Mouse (Mus musculus) embryonic stem cell, embryonic (primary cell): Measurements from ENCODE around the gene Hexim2.

Experiments used
- CTCF ChIA-PET, 4 experiments: fragments of 300-600 bp in 2 of 4; fragments of 350-600 bp in 2 of 4; sonication (Branson Sonifier 250); formaldehyde crosslinking; loops; one replicate each; lab custom pipeline; 2022; ENCODE audit warnings: inconsistent platforms in 2 of 4; lab: Charles Lee
- POLR2A ChIA-PET, 4 experiments: fragments of 300-600 bp in 2 of 4; fragments of 350-600 bp in 2 of 4; sonication (Branson Sonifier 250); formaldehyde crosslinking; loops; one replicate each; lab custom pipeline; 2022; ENCODE audit warnings: antibody characterized with exemption in 4 of 4, inconsistent platforms in 1 of 4; lab: Charles Lee

The Hexim2 gene

GRCm38 (mm10) chr11:103142441-103143182 is 10.4 kb downstream of the Hexim2 start:
- POLR2A ChIA-PET: interaction anchor here (0.5 to 33.6 kb wide), 20 partner anchors 8 to 565 kb away, joined by 3 to 2603 read pairs (median 8); partner anchors contain the start of genes Hexim1 (in 3 of the 4), Hexim2 (in 3 of the 4), Acbd4 (in 2 of the 4) and Plcd3 (in 2 of the 4)

GRCm38 (mm10) chr11:103144309-103145285 is 12.4 kb downstream of the Hexim2 start:
- ChIA-PET POLR2A (interaction anchor here in 3 of 4 experiments (0.9 to 33.6 kb wide), 8 partner anchors 9 to 36 kb away, joined by 3 to 2603 read pairs (median 70); partner anchors contain the start of genes Hexim1 (in 3 of the 3), Hexim2 (in 2 of the 3), Acbd4 (in 1 of the 3) and Plcd3 (in 1 of the 3)), CTCF (interaction anchor here in 3 of 4 experiments (0.6 to 5.2 kb wide), 5 partner anchors 12 to 42 kb away, joined by 3 to 30 read pairs (median 3); no protein-coding TSS in a partner anchor)

More at GRCm38 (mm10) chr11:103142441-103143182, 10.4 kb downstream of the Hexim2 start:
- CTCF ChIA-PET: interaction anchor here in 3 of 4 experiments (0.6 to 5.2 kb wide), 15 partner anchors 9 to 250 kb away, joined by 3 to 30 read pairs (median 4); partner anchors contain the start of genes Acbd4 (in 1 of the 3) and Plcd3 (in 1 of the 3)

- CTCF ChIA-PET: interaction anchor here in 2 of 4 experiments (1.0 to 2.5 kb wide), 2 partner anchors 44 kb away, joined by 3 to 9 read pairs; no protein-coding TSS in a partner anchor
Measured at GRCm38 (mm10) chr11:103146386-103146785, 14.2 kb downstream of the Hexim2 start.

GRCm38 (mm10) chr11:103147766-103148165 is 15.5 kb downstream of the Hexim2 start:
- CTCF ChIA-PET: interaction anchor here in 3 of 4 experiments (0.6 to 2.5 kb wide), 5 partner anchors 11 to 122 kb away, joined by 3 to 13 read pairs (median 7); no protein-coding TSS in a partner anchor
- POLR2A ChIA-PET: interaction anchor here in 3 of 4 experiments (0.6 to 33.6 kb wide), 13 partner anchors 9 to 1162 kb away, joined by 3 to 2603 read pairs (median 5); partner anchors contain the start of genes Acbd4 (in 2 of the 3), Hexim1 (in 2 of the 3), Hexim2 (in 2 of the 3) and Plcd3 (in 2 of the 3)

More at GRCm38 (mm10) chr11:103146386-103146785, 14.2 kb downstream of the Hexim2 start:
- POLR2A ChIA-PET: interaction anchor here (0.6 to 33.6 kb wide), 7 partner anchors 12 to 237 kb away, joined by 3 to 2603 read pairs (median 135); partner anchors contain the start of genes Hexim1 (in 2 of the 4), Hexim2 (in 2 of the 4), Acbd4 (in 1 of the 4) and Plcd3 (in 1 of the 4)

- CTCF ChIA-PET: interaction anchor here in 2 of 4 experiments (1.2 to 3.1 kb wide), 7 partner anchors 9 to 49 kb away, joined by 3 to 15 read pairs (median 3); partner anchors contain the start of genes Acbd4 (in 1 of the 2) and Plcd3 (in 1 of the 2)
- POLR2A ChIA-PET: interaction anchor here (0.7 to 33.6 kb wide), 16 partner anchors 8 to 266 kb away, joined by 3 to 2603 read pairs (median 10); partner anchors contain the start of genes Hexim1 (in 3 of the 4), Hexim2 (in 3 of the 4), Acbd4 (in 1 of the 4) and Plcd3 (in 1 of the 4)
Measured at GRCm38 (mm10) chr11:103149771-103150170, 17.5 kb downstream of the Hexim2 start.

GRCm38 (mm10) chr11:103158621-103159478 is 26.6 kb downstream of the Hexim2 start:
- ChIA-PET POLR2A (interaction anchor here (0.5 to 10.2 kb wide), 50 partner anchors 8 to 385 kb away, joined by 3 to 265 read pairs (median 4); partner anchors contain the start of genes Hexim1 (in 4 of the 4), Acbd4 (in 3 of the 4), Hexim2 (in 3 of the 4) and Plcd3 (in 2 of the 4)), CTCF (interaction anchor here (0.5 to 2.7 kb wide), 80 partner anchors 7 to 728 kb away, joined by 3 to 87 read pairs (median 4); partner anchors contain the start of genes Acbd4 (in 3 of the 4), Hexim2 (in 3 of the 4), Plcd3 (in 3 of the 4) and Hexim1 (in 2 of the 4))

- ChIA-PET POLR2A (interaction anchor here in 3 of 4 experiments (0.6 to 10.2 kb wide), 20 partner anchors 8 to 754 kb away, joined by 3 to 265 read pairs (median 8); partner anchors contain the start of genes Acbd4 (in 3 of the 3), Hexim1 (in 3 of the 3), Hexim2 (in 2 of the 3) and Plcd3 (in 2 of the 3)), CTCF (interaction anchor here (0.6 to 6.2 kb wide), 24 partner anchors 8 to 478 kb away, joined by 3 to 80 read pairs (median 6); partner anchors contain the start of genes Acbd4 (in 1 of the 4), C1ql1 (in 1 of the 4), Fmnl1 (in 1 of the 4) and Hexim1 (in 1 of the 4))
Measured at GRCm38 (mm10) chr11:103160738-103161137, 28.5 kb downstream of the Hexim2 start.

GRCm38 (mm10) chr11:103161449-103161848 is 29.2 kb downstream of the Hexim2 start:
- POLR2A ChIA-PET: interaction anchor here in 3 of 4 experiments (0.6 to 10.2 kb wide), 15 partner anchors 22 to 162 kb away, joined by 3 to 265 read pairs (median 7); partner anchors contain the start of genes Hexim1 (in 3 of the 3), Hexim2 (in 2 of the 3), Acbd4 (in 1 of the 3) and Map3k14 (in 1 of the 3)
- CTCF ChIA-PET: interaction anchor here (0.5 to 6.2 kb wide), 31 partner anchors 8 to 589 kb away, joined by 3 to 80 read pairs (median 5); partner anchors contain the start of genes Acbd4 (in 1 of the 4), C1ql1 (in 1 of the 4), Fmnl1 (in 1 of the 4) and Hexim1 (in 1 of the 4)

GRCm38 (mm10) chr11:103162132-103162531 is 29.9 kb downstream of the Hexim2 start:
- CTCF ChIA-PET: interaction anchor here (0.5 to 6.2 kb wide), 25 partner anchors 9 to 490 kb away, joined by 3 to 80 read pairs (median 6); partner anchors contain the start of genes Acbd4 (in 2 of the 4), Plcd3 (in 2 of the 4), Fmnl1 (in 1 of the 4) and Hexim1 (in 1 of the 4)
- POLR2A ChIA-PET: interaction anchor here in 3 of 4 experiments (0.6 to 10.2 kb wide), 13 partner anchors 11 to 248 kb away, joined by 3 to 265 read pairs (median 10); partner anchors contain the start of genes Hexim1 (in 3 of the 3), Hexim2 (in 2 of the 3), Acbd4 (in 1 of the 3) and Kif18b (in 1 of the 3)

- POLR2A ChIA-PET: interaction anchor here (0.5 to 10.2 kb wide), 13 partner anchors 11 to 165 kb away, joined by 3 to 265 read pairs (median 6); partner anchors contain the start of genes Hexim1 (in 3 of the 4) and Hexim2 (in 1 of the 4)
- CTCF ChIA-PET: interaction anchor here in 2 of 4 experiments (0.8 to 6.2 kb wide), 6 partner anchors 10 to 300 kb away, joined by 3 to 80 read pairs (median 4); partner anchors contain the start of genes Acbd4 (in 1 of the 2) and Plcd3 (in 1 of the 2)
Measured at GRCm38 (mm10) chr11:103164391-103164790, 32.2 kb downstream of the Hexim2 start.

GRCm38 (mm10) chr11:103168690-103169390 is 36.6 kb downstream of the Hexim2 start:
- CTCF ChIA-PET: interaction anchor here (0.5 to 3.8 kb wide), 68 partner anchors 10 to 512 kb away, joined by 3 to 43 read pairs (median 4); partner anchors contain the start of genes Map3k14 (in 2 of the 4), Acbd4 (in 1 of the 4), Adam11 (in 1 of the 4) and Plcd3 (in 1 of the 4)
- POLR2A ChIA-PET: interaction anchor here in 3 of 4 experiments (0.8 to 4.0 kb wide), 18 partner anchors 8 to 157 kb away, joined by 3 to 19 read pairs (median 4); partner anchors contain the start of gene Hexim1 (in 3 of the 3)

- POLR2A ChIA-PET: interaction anchor here in 3 of 4 experiments (0.9 to 4.0 kb wide), 7 partner anchors 9 to 63 kb away, joined by 3 to 19 read pairs (median 4); partner anchors contain the start of gene Hexim1 (in 3 of the 3)
- CTCF ChIA-PET: interaction anchor here in 3 of 4 experiments (0.8 to 3.8 kb wide), 16 partner anchors 15 to 277 kb away, joined by 3 to 43 read pairs (median 6); no protein-coding TSS in a partner anchor
Measured at GRCm38 (mm10) chr11:103169664-103170063, 37.4 kb downstream of the Hexim2 start.

- CTCF ChIA-PET: interaction anchor here in 1 of 4 experiments (2.8 to 3.8 kb wide), 2 partner anchors 155 to 162 kb away, joined by 41 to 43 read pairs; no protein-coding TSS in a partner anchor
Measured at GRCm38 (mm10) chr11:103170111-103170493, 37.9 kb downstream of the Hexim2 start.

More at GRCm38 (mm10) chr11:103170111-103170493, 37.9 kb downstream of the Hexim2 start:
- POLR2A ChIA-PET: interaction anchor here in 3 of 4 experiments (0.9 to 4.0 kb wide), 4 partner anchors 15 to 55 kb away, joined by 3 to 19 read pairs (median 8); partner anchors contain the start of gene Hexim1 (in 3 of the 3)
